Mouse (Mus musculus): ENCODE data around the gene Arhgap30. TPM values are rescaled to one million over a fixed set of nuclear protein-coding genes. Genes with fewer than 3 reads are reported as not detected.

Arhgap30 gene
- total RNA-seq, 2 experiments from 2014 or later: 1.9 TPM

Other genes with a start within 250 kb of the Arhgap30 start
- 100 to 1,000 TPM; 181 to 187 TPM for gene Sdhc, start 238.4 kb upstream of the Arhgap30 start, total RNA-seq (2021)
- gene Mpz, start 238.2 kb upstream of the Arhgap30 start, total RNA-seq (2021): not detected
- gene Pcp4l1, start 192.7 kb upstream of the Arhgap30 start, total RNA-seq (2021): 10 to 100 TPM; 47.5 to 47.7 TPM
- under 1 TPM in 1 of 2 experiments, not detected in 1; 0.17 TPM for gene Nr1i3, start 175.0 kb upstream of the Arhgap30 start, total RNA-seq (2021)
- gene Tomm40l, start 166.4 kb upstream of the Arhgap30 start, total RNA-seq (2021): 10 to 100 TPM; 71.6 to 77.6 TPM
- 1 to 10 TPM; 2.2 to 3.1 TPM for gene Apoa2, start 163.9 kb upstream of the Arhgap30 start, total RNA-seq (2021)
- gene Fcer1g, start 154.6 kb upstream of the Arhgap30 start, total RNA-seq (2021): 10 to 100 TPM; 16.3 to 20.8 TPM
- gene Adamts4, start 138.5 kb upstream of the Arhgap30 start, total RNA-seq (2021): 10 to 100 TPM; 10.9 to 11.9 TPM
- gene Ndufs2, start 137.6 kb upstream of the Arhgap30 start, total RNA-seq (2021): 100 to 1,000 TPM; 270 to 277 TPM
- 10 to 100 TPM; 71.0 to 71.4 TPM for gene B4galt3, start 118.6 kb upstream of the Arhgap30 start, total RNA-seq (2021)
- 10 to 100 TPM; 23.2 to 25.3 TPM for gene Ppox, start 107.8 kb upstream of the Arhgap30 start, total RNA-seq (2021)
- gene Usp21, start 101.0 kb upstream of the Arhgap30 start, total RNA-seq (2021): 10 to 100 TPM; 60.9 to 61.3 TPM
- 100 to 1,000 TPM in 1 of 2 experiments, 10 to 100 TPM in 1; 99.7 to 108 TPM for gene Ufc1, start 93.9 kb upstream of the Arhgap30 start, total RNA-seq (2021)
- gene Dedd, start 59.8 kb upstream of the Arhgap30 start, total RNA-seq (2021): 10 to 100 TPM; 40.1 to 40.5 TPM
- 10 to 100 TPM; 40.9 to 41.5 TPM for gene Nit1, start 43.3 kb upstream of the Arhgap30 start, total RNA-seq (2021)
- gene Pfdn2, start 43.3 kb upstream of the Arhgap30 start, total RNA-seq (2021): 100 to 1,000 TPM; 177 to 190 TPM
- 1 to 10 TPM; 6.0 to 6.1 TPM for gene Klhdc9, start 28.2 kb upstream of the Arhgap30 start, total RNA-seq (2021)
- gene Nectin4, start 18.9 kb upstream of the Arhgap30 start, total RNA-seq (2021): 1 to 10 TPM; 6.3 to 6.7 TPM
- gene Usf1, start 22.4 kb downstream of the Arhgap30 start, total RNA-seq (2021): 100 to 1,000 TPM; 133 to 142 TPM
- 1 to 10 TPM; 3.9 to 7.1 TPM for gene Tstd1, start 29.9 kb downstream of the Arhgap30 start, total RNA-seq (2021)
- 1 to 10 TPM; 4.4 to 5.6 TPM for gene F11r, start 48.6 kb downstream of the Arhgap30 start, total RNA-seq (2021)
- 1 to 10 TPM; 6.9 to 7.3 TPM for gene Alyref2, start 114.5 kb downstream of the Arhgap30 start, total RNA-seq (2021)
- gene Itln1, start 146.3 kb downstream of the Arhgap30 start, total RNA-seq (2021): not detected
- gene Cd244a, start 170.2 kb downstream of the Arhgap30 start, total RNA-seq (2021): not detected
- gene Ly9, start 218.5 kb downstream of the Arhgap30 start, total RNA-seq (2021): under 1 TPM; 0.15 to 0.20 TPM

All from layer of hippocampus, adult 18-20 months (tissue).